Mouse (Mus musculus): Measurements from ENCODE around the gene Ace. TPM values are rescaled to one million over a fixed set of nuclear protein-coding genes. Genes with fewer than 3 reads are reported as not detected.

Ace gene
- polyA plus RNA-seq, 1 experiment, result 892 TPM

DNA sequence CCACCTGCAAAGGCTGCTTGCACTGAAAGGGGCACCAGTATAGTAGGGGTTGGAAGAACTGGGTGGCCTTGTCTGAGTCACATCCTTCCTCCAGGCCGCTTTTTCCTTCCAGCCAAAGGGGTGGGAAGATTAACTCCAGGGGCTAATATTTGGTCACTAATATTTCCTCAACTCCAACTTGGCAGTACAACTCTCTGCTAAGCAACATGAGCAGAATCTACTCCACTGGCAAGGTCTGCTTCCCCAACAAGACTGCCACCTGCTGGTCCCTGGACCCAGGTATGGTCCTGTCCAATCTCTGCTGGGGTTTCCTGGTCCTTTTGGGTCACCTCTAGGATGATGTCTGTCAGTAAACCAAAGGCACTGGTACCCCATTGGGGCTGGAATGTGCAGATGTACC, 1.8 kb downstream of the Ace start:
- Histone ChIP-seq H3K36me3 (ENCODE audit: control insufficient read depth, insufficient read depth, low read length) (peaks cover 25% of the 10 kb centered on the region), H3K27me3 (ENCODE audit: control insufficient read depth, insufficient read depth, low read length) (no peaks in the 10 kb centered on the region), H3K4me1 (ENCODE audit: control insufficient read depth, insufficient read depth, insufficient read length, low read length) (peaks cover 15% of the 10 kb centered on the region), H3K27ac (ENCODE audit: insufficient read depth, low read depth, low read length) (peak overlapping the region; percentile 36), H3K4me3 (ENCODE audit: low read depth, low read length) (peak overlapping the region; percentile 95)
- TF ChIP-seq CTCF (IDR thresholded peaks at IDR 0.05; ENCODE audit: extremely low read depth, insufficient read length, insufficient replicate concordance, low read depth, low read length) (peak; percentile 78; the same call in 1 of the 2 replicates), POLR2A (IDR thresholded peaks at IDR 0.05; ENCODE audit: low read depth, low read length) (no peak)
- 33% methylated on average over 1 of the region's 1 CpGs for WGBS

DNA sequence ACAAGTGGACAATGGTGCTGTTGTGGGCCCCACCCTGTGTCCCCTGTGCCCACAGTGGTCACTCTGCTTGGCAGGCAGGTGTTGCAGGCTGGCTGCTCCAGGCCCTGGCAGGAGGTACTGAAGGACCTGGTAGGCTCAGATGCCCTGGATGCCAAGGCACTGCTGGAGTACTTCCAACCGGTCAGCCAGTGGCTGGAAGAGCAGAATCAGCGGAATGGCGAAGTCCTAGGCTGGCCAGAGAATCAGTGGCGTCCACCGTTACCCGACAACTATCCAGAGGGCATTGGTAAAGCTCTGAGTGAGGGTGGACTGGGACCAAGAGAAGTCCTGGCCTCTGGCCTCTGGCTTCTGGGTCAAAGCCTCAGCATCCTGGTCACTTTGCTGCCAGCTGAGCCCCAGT, 6.8 kb downstream of the Ace start:
- Histone ChIP-seq H3K4me3 (ENCODE audit: low read depth, low read length) (no peak overlapping the region), H3K36me3 (ENCODE audit: control insufficient read depth, insufficient read depth, low read length) (peaks cover 63% of the 10 kb centered on the region), H3K27me3 (ENCODE audit: control insufficient read depth, insufficient read depth, low read length) (no peaks in the 10 kb centered on the region), H3K27ac (ENCODE audit: insufficient read depth, low read depth, low read length) (no peak overlapping the region), H3K4me1 (ENCODE audit: control insufficient read depth, insufficient read depth, insufficient read length, low read length) (no peaks in the 10 kb centered on the region; the same call in none of the 2 replicates)
- 98% methylated on average over 6 of the region's 6 CpGs for WGBS
- TF ChIP-seq CTCF (IDR thresholded peaks at IDR 0.05; ENCODE audit: extremely low read depth, insufficient read length, insufficient replicate concordance, low read depth, low read length), result no peak

DNA sequence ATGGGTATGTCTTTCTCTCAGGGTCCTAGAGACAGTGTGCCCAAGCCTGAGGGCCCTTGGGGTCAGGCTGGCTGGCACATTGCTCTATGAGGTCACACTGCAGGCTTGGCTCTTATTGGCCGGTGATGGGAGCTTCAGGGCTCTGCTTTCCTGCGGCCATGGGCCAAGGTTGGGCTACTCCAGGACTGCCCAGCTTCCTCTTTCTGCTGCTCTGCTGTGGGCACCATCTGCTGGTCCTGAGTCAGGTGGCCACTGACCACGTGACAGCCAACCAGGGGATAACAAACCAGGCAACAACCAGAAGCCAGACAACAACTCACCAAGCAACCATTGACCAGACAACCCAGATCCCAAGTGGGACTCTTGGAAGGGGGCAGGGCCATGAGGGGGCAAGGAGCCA, 7.3 kb downstream of the Ace start:
- Histone ChIP-seq H3K36me3 (ENCODE audit: control insufficient read depth, insufficient read depth, low read length) (peaks cover 65% of the 10 kb centered on the region), H3K4me1 (ENCODE audit: control insufficient read depth, insufficient read depth, insufficient read length, low read length) (no peaks in the 10 kb centered on the region; the same call in none of the 2 replicates), H3K4me3 (ENCODE audit: low read depth, low read length) (no peak overlapping the region), H3K27ac (ENCODE audit: insufficient read depth, low read depth, low read length) (no peak overlapping the region), H3K27me3 (ENCODE audit: control insufficient read depth, insufficient read depth, low read length) (no peaks in the 10 kb centered on the region)
- no peak for TF ChIP-seq POLR2A (IDR thresholded peaks at IDR 0.05; ENCODE audit: low read depth, low read length)
- TF ChIP-seq CTCF (IDR thresholded peaks at IDR 0.05; ENCODE audit: extremely low read depth, insufficient read length, insufficient replicate concordance, low read depth, low read length), result no peak
- WGBS, result 71% methylated on average over 3 of the region's 3 CpGs

DNA sequence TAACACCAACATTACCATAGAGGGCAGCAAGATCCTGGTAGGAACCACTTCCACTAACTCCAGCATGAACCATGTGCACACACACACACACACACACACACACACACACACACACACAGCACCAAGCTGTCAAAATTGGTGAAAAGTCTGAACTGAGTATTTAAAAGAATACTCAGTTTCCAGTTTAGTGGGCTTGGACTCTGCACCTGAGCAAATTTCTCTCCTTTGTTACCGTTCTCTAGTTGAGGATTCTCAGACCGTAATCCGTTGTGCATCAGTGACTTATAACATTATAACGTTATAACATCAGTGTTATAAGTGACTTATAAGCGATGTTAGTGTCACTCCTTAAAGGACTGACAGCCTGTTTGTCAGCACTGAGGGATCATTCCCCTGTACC, 7.9 kb downstream of the Ace start:
- Histone ChIP-seq H3K4me1 (ENCODE audit: control insufficient read depth, insufficient read depth, insufficient read length, low read length) (no peaks in the 10 kb centered on the region; the same call in 1 of the 2 replicates), H3K27me3 (ENCODE audit: control insufficient read depth, insufficient read depth, low read length) (no peaks in the 10 kb centered on the region), H3K27ac (ENCODE audit: insufficient read depth, low read depth, low read length) (no peak overlapping the region), H3K4me3 (ENCODE audit: low read depth, low read length) (no peak overlapping the region), H3K36me3 (ENCODE audit: control insufficient read depth, insufficient read depth, low read length) (peaks cover 65% of the 10 kb centered on the region)
- TF ChIP-seq CTCF (IDR thresholded peaks at IDR 0.05; ENCODE audit: extremely low read depth, insufficient read length, insufficient replicate concordance, low read depth, low read length), result no peak
- TF ChIP-seq POLR2A (IDR thresholded peaks at IDR 0.05; ENCODE audit: low read depth, low read length), result no peak
- WGBS, result 69% methylated on average over 5 of the region's 5 CpGs

DNA sequence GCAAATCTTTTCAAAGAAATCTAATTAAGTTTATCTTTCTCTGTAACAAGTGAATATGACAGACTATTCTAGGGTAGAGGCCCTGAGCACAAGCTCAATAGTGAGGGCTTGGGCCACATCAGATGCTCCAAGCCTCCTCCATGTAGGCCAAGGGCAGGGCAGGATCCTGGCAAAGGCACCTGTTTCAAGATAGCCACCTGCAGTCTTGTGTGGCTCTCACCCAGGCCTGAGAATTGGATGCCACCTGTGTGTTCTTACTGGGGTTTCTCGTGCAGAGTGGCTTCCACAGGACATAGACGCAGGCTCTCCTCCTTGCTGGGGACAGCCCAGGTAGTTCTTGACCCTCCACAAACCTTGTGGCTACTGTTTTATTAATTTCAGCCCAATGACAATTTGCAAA, 10.5 kb downstream of the Ace start:
- Histone ChIP-seq H3K4me1 (ENCODE audit: control insufficient read depth, insufficient read depth, insufficient read length, low read length) (no peaks in the 10 kb centered on the region; the same call in 1 of the 2 replicates), H3K4me3 (ENCODE audit: low read depth, low read length) (no peak overlapping the region), H3K27ac (ENCODE audit: insufficient read depth, low read depth, low read length) (no peak overlapping the region), H3K36me3 (ENCODE audit: control insufficient read depth, insufficient read depth, low read length) (peaks cover 68% of the 10 kb centered on the region), H3K27me3 (ENCODE audit: control insufficient read depth, insufficient read depth, low read length) (no peaks in the 10 kb centered on the region)
- no peak for TF ChIP-seq POLR2A (IDR thresholded peaks at IDR 0.05; ENCODE audit: low read depth, low read length)
- TF ChIP-seq CTCF (IDR thresholded peaks at IDR 0.05; ENCODE audit: extremely low read depth, insufficient read length, insufficient replicate concordance, low read depth, low read length), result no peak
- 77% methylated on average over 2 of the region's 2 CpGs for WGBS

DNA sequence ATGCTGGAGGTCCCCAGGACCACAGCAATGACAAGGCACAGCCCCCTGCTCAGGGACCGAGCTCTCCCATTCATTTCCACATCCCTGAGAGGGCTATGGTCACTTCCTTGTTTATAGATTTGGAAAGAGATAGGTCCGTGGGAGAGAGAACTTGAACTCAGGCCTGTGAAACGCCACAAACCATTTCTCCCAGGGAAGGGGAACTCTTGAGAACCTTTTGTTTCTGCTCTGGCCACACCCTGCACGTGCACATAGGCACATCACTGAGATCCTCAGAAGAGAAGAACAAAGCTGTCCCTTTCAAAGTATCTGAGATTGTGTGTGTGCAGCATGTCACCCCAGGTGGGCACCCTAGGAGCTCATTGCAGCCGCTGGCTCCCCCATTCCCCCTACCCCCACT, 10.9 kb downstream of the Ace start:
- Histone ChIP-seq H3K4me1 (ENCODE audit: control insufficient read depth, insufficient read depth, insufficient read length, low read length) (no peaks in the 10 kb centered on the region; the same call in 1 of the 2 replicates), H3K36me3 (ENCODE audit: control insufficient read depth, insufficient read depth, low read length) (peaks cover 67% of the 10 kb centered on the region), H3K4me3 (ENCODE audit: low read depth, low read length) (no peak overlapping the region), H3K27me3 (ENCODE audit: control insufficient read depth, insufficient read depth, low read length) (no peaks in the 10 kb centered on the region), H3K27ac (ENCODE audit: insufficient read depth, low read depth, low read length) (0 out of 2 replicates have a peak overlapping the region, but pooled peaks have one; percentile 12)
- TF ChIP-seq CTCF (IDR thresholded peaks at IDR 0.05; ENCODE audit: extremely low read depth, insufficient read length, insufficient replicate concordance, low read depth, low read length) (no peak), POLR2A (IDR thresholded peaks at IDR 0.05; ENCODE audit: low read depth, low read length) (no peak)
- WGBS, result 55% methylated on average over 5 of the region's 5 CpGs

DNA sequence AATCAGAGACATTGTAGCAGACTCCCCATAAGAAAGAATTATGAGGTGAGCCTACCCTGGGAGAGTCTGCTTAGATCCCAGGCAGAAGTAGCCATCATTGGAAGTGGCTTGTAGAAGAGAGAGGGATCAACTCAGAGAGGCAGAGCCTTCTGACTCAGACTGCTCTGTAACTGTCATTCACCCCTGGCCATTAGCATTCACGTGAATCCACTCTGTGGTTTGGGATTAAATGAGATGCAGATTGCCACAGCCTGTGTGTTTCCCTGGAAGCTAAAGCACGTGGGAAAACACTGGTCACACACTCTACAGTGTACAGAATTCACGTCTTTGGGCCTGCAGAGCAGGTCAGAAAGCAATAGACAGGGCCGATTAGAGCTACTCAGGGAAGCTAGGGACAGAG, 16.7 kb downstream of the Ace start:
- TF ChIP-seq CTCF (IDR thresholded peaks at IDR 0.05; ENCODE audit: extremely low read depth, insufficient read length, insufficient replicate concordance, low read depth, low read length), result no peak
- TF ChIP-seq POLR2A (IDR thresholded peaks at IDR 0.05; ENCODE audit: low read depth, low read length), result no peak
- 79% methylated on average over 4 of the region's 4 CpGs for WGBS
- peaks cover 4% of the 10 kb centered on the region; the same call in 1 of the 2 replicates for H3K27me3 ChIP-seq (ENCODE audit: control insufficient read depth, insufficient read depth, low read length)
- no peak overlapping the region for H3K27ac ChIP-seq (ENCODE audit: insufficient read depth, low read depth, low read length)
- H3K4me3 ChIP-seq (ENCODE audit: low read depth, low read length), result no peak overlapping the region
- no peaks in the 10 kb centered on the region for H3K4me1 ChIP-seq (ENCODE audit: control insufficient read depth, insufficient read depth, insufficient read length, low read length)
- peaks cover 74% of the 10 kb centered on the region for H3K36me3 ChIP-seq (ENCODE audit: control insufficient read depth, insufficient read depth, low read length)
